ENCODE assay signal across 12 mouse cellular contexts in genomic region chr6:91489872-91490271, GRCm38 (mm10). TPM values are rescaled to one million over a fixed set of nuclear protein-coding genes. Genes with fewer than 3 reads are reported as not detected.
DNase-seq lines count a peak whose midpoint lies in the region; ATAC-seq lines count a peak whose summit lies in the region.
"Had no signal": no experiment of that assay in that cellular context is flagged by ENCODE, and none has a peak within 500 bp of the region (broad histone marks: within the 10 kb centered on the region; RNA-seq: fewer than 3 reads in every experiment).

No protein-coding gene starts in this region.

- no peak overlapping the region for H3K4me2 ChIP-seq in midbrain, embryonic 16.5 days (ENCODE audit: low read length)
- H3K4me2 ChIP-seq: liver, embryonic 13.5 days; midbrain, embryonic 15.5 days had no signal

- no peak overlapping the region for H3K4me3 ChIP-seq in midbrain, embryonic 16.5 days (ENCODE audit: low read depth, low read length)
- H3K4me3 ChIP-seq: liver, embryonic 13.5 days; midbrain, embryonic 15.5 days had no signal

- WGBS in midbrain, embryonic 16.5 days, result 87% methylated on average over 10 of the region's 10 CpGs

- no peaks in the 10 kb centered on the region for H3K9me3 ChIP-seq in midbrain, embryonic 16.5 days (replicated peaks; ENCODE audit: control insufficient read depth, low read length, poor library complexity, severe bottlenecking)
- H3K9me3 ChIP-seq: liver, embryonic 13.5 days; midbrain, embryonic 15.5 days had no signal

- H3K9ac ChIP-seq in midbrain, embryonic 16.5 days (ENCODE audit: low read depth, low read length), result no peak overlapping the region
- H3K9ac ChIP-seq: liver, embryonic 13.5 days; midbrain, embryonic 15.5 days had no signal

- H3K4me1 ChIP-seq in midbrain, embryonic 16.5 days (ENCODE audit: control insufficient read depth, insufficient read depth, low read length), result no peaks in the 10 kb centered on the region
- H3K4me1 ChIP-seq: midbrain, embryonic 15.5 days had no signal

- no peaks in the 10 kb centered on the region for H3K27me3 ChIP-seq in midbrain, embryonic 16.5 days (ENCODE audit: control insufficient read depth, insufficient read depth, low read depth, low read length)
- H3K27me3 ChIP-seq: CH12.LX; liver, embryonic 13.5 days; midbrain, embryonic 15.5 days had no signal

- H3K36me3 ChIP-seq in midbrain, embryonic 16.5 days (ENCODE audit: control insufficient read depth, insufficient read depth, low read length), result peaks cover 37% of the 10 kb centered on the region

- ATAC-seq in midbrain, embryonic 16.5 days, result no peak
- ATAC-seq: midbrain, embryonic 15.5 days had no signal

- peak; percentile 30 for DNase-seq in gastrocnemius, postnatal 14 days
- DNase-seq in gastrocnemius, adult 8-10 months (ENCODE audit: low spot score in 2 of 2), result no peak
- peak; percentile 76 for DNase-seq in right cerebral cortex, adult 18-20 months
- no peak for DNase-seq in right cerebral cortex, postnatal 4 days
- peak; percentile 42 for DNase-seq in layer of hippocampus, adult 9-10 months (ENCODE audit: low spot score)
- peak; percentile 48 for DNase-seq in skeletal muscle tissue, adult 2 months (ENCODE audit: low read depth, low spot score)
- no peak for DNase-seq in cerebellum, postnatal 36 days
- DNase-seq: liver, embryonic 13.5 days had no signal

- intact Hi-C loops in gastrocnemius, postnatal 14 days (cut with DNase I; ENCODE audit: low total_unique reads), result no loop called here

- no peak overlapping the region for H3K27ac ChIP-seq in midbrain, embryonic 16.5 days (ENCODE audit: low read length)
- H3K27ac ChIP-seq: kidney, postnatal 0 days; liver, embryonic 13.5 days; midbrain, embryonic 15.5 days had no signal

RNA-seq across cellular contexts. Expression of gene Tmem43, which starts 16.4 kb away (rescaled TPM):
- 10 to 100 TPM; 37.5 to 41.7 TPM for total RNA-seq in gastrocnemius, postnatal 14 days (2021)
- 10 to 100 TPM; 21.9 to 30.1 (median 24.6) TPM for total RNA-seq in gastrocnemius, adult 8-10 months (2022)
- polyA plus RNA-seq in midbrain, embryonic 16.5 days (2015; fragmentation: Nextera tagmentation; extraction: Ambion mirVana), result 57.0 and 61.7 TPM in 2 replicates

RNA-seq across cellular contexts. Expression of gene Chchd4, which starts 16.5 kb away (rescaled TPM):
- 1 to 10 TPM; 8.0 to 8.7 TPM for total RNA-seq in gastrocnemius, postnatal 14 days (2021)
- total RNA-seq in gastrocnemius, adult 8-10 months (2022), result 10 to 100 TPM in 1 of 4 experiments, 1 to 10 TPM in 3; 8.4 to 11.4 (median 9.1) TPM
- 41.1 and 43.8 TPM in 2 replicates for polyA plus RNA-seq in midbrain, embryonic 16.5 days (2015; fragmentation: Nextera tagmentation; extraction: Ambion mirVana)

RNA-seq across cellular contexts. Expression of gene Xpc, which starts 25.8 kb away (rescaled TPM):
- 1 to 10 TPM; 6.8 to 7.2 TPM for total RNA-seq in gastrocnemius, postnatal 14 days (2021)
- 1 to 10 TPM; 6.4 to 9.5 (median 8.2) TPM for total RNA-seq in gastrocnemius, adult 8-10 months (2022)
- polyA plus RNA-seq in midbrain, embryonic 16.5 days (2015; fragmentation: Nextera tagmentation; extraction: Ambion mirVana), result 18.6 and 20.4 TPM in 2 replicates

RNA-seq across cellular contexts. Expression of gene Lsm3, which starts 25.9 kb away (rescaled TPM):
- 10 to 100 TPM; 37.0 to 41.9 TPM for total RNA-seq in gastrocnemius, postnatal 14 days (2021)
- 10 to 100 TPM; 22.9 to 26.5 (median 24.0) TPM for total RNA-seq in gastrocnemius, adult 8-10 months (2022)
- 129 and 135 TPM in 2 replicates for polyA plus RNA-seq in midbrain, embryonic 16.5 days (2015; fragmentation: Nextera tagmentation; extraction: Ambion mirVana)

Comparison
In these comparisons a context has a peak if more than half of its experiments do, and no peak if none do; other contexts are left out.
1. DNase-seq: peak in gastrocnemius, postnatal 14 days (single experiment), right cerebral cortex, adult 18-20 months (single experiment), layer of hippocampus, adult 9-10 months (single experiment) and skeletal muscle tissue, adult 2 months (single experiment); none in gastrocnemius, adult 8-10 months (0 of 2), right cerebral cortex, postnatal 4 days (single experiment) and cerebellum, postnatal 36 days (0 of 2).